Mouse (Mus musculus): ENCODE measurements around the gene Bhlhb9.
A peak's percentile ranks its signal among the peaks of the same experiment; 100 is the strongest.
"Not testable (repeated sequence)": the region's sequence is repeated elsewhere in the genome, so short reads cannot be mapped to it uniquely, and the experiment has no call there.

The Bhlhb9 gene

GRCm38 (mm10) chrX:135797212-135797644, at the start of gene Bhlhb9:
Gene Bhlhb9, plus strand, starts transcription at chrX:135797594.
- DNase-seq (ENCODE audit: low spot score in 2 of 2), result peak; percentile 34 to 48

- DNase-seq (ENCODE audit: low spot score in 2 of 2), result peak; percentile 30 to 43
These were observed 44.6 kb upstream of the Bhlhb9 start for GRCm38 (mm10) chrX:135752832-135753231.

DNA sequence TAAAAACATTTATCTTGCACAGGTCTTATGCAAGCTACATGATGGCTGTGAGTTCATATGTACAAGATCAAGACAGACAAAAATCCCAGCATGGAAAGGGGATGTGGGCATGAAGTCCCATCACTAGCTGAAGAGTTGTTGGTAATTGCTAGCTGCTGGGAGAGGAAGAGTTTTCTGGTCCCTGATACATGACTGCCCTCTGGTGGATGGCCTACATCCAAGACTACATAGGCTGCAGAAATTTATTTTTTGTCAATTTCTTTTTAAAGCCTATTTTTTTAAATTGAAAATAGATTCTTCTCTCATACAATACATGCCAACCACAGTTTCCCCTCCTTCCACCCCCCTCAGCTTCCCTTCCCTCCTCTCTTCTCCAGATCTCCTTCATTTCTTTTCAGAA, 35.7 kb upstream of the Bhlhb9 start:
- DNase-seq (ENCODE audit: low spot score in 2 of 2), result no peak

DNA sequence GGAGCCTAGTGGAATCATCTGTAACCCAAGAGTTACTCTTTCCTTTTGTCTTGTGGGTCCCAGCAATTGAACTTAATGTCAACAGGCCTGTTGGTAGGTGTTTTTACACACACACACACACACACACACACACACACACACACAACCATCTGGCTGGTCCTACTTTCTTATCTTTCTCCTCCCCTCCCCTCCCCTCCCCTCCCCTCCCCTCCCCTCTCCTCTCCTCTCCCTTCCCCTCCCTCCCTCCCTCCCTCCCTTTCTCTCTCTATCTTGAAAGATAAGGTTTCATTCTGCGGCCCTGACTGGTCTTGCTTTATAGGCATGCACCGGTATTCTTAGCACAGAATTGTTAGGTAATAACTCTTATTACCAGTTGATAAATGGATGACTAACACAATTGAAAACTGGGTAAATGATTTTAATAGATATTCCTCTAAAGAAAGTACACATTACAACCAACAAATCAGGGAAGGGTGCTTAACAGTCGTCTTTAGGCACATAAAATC, 29.3 kb upstream of the Bhlhb9 start:
- no peak for DNase-seq (ENCODE audit: low spot score in 2 of 2)

GRCm38 (mm10) chrX:135768565-135768964, 28.8 kb upstream of the Bhlhb9 start:
- DNase-seq (ENCODE audit: low spot score in 2 of 2), result no peak

DNA sequence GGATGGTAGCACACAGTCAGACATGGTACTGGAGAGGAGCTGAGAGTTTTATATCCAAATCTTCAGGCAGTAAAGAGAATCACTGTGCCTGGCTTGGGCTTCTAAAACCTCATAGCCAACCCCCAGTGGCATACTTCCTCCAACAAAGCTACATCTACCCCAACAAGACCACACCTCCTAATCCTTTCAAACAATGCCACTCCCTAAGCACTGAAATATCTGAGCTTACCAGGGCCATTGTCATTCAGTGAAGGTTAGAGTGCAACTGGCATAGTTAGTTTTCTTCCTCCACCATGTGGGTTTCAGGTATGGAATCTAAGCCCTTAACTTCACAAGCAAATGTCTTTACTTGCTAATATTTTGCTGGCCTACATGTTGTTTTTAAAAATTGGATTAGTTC, 5.9 kb upstream of the Bhlhb9 start:
- no peak for DNase-seq (ENCODE audit: low spot score in 2 of 2)

GRCm38 (mm10) chrX:135792326-135792725, 5.1 kb upstream of the Bhlhb9 start:
- DNase-seq (ENCODE audit: low spot score in 2 of 2), result no peak

GRCm38 (mm10) chrX:135795591-135796304, 1.6 kb upstream of the Bhlhb9 start:
- peak in 1 of 2 experiments; percentile 11 for DNase-seq (ENCODE audit: low spot score in 2 of 2)

GRCm38 (mm10) chrX:135796305-135797211, 836 bp upstream of the Bhlhb9 start:
- not testable (repeated sequence) for DNase-seq (ENCODE audit: low spot score in 2 of 2)

GRCm38 (mm10) chrX:135804149-135804548, 6.8 kb downstream of the Bhlhb9 start:
- no peak for DNase-seq (ENCODE audit: low spot score in 2 of 2)

GRCm38 (mm10) chrX:135805780-135806179, 8.4 kb downstream of the Bhlhb9 start:
- DNase-seq (ENCODE audit: low spot score in 2 of 2), result no peak

DNA sequence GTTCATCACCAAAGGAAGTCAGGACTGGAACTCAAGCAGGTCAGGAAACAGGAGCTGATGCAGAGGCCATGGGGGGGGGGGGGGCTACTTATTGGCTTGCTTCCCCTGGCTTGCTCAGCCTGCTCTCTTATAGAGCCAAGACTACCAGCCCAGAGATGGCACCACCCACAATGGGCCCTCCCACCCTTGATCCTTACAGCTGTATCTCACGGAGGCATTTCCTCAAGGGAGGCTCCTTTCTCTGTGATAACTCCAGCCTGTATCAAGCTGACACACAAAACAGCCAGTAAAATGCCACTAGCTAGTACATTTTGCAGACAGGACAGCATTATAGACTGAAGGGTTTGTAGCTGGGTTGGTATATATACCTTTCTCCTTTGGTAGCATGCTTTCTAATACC, 38.5 kb downstream of the Bhlhb9 start:
- not testable (repeated sequence) for DNase-seq (ENCODE audit: low spot score in 2 of 2)

GRCm38 (mm10) chrX:135837896-135838295, 40.5 kb downstream of the Bhlhb9 start:
- no peak for DNase-seq (ENCODE audit: low spot score in 2 of 2)

- not testable (repeated sequence) for DNase-seq (ENCODE audit: low spot score in 2 of 2)
These were observed 41.3 kb downstream of the Bhlhb9 start, which contains the start of gene Gprasp2 for GRCm38 (mm10) chrX:135838521-135839360. Gene Gprasp2, plus strand, starts transcription at chrX:135839034.

DNA sequence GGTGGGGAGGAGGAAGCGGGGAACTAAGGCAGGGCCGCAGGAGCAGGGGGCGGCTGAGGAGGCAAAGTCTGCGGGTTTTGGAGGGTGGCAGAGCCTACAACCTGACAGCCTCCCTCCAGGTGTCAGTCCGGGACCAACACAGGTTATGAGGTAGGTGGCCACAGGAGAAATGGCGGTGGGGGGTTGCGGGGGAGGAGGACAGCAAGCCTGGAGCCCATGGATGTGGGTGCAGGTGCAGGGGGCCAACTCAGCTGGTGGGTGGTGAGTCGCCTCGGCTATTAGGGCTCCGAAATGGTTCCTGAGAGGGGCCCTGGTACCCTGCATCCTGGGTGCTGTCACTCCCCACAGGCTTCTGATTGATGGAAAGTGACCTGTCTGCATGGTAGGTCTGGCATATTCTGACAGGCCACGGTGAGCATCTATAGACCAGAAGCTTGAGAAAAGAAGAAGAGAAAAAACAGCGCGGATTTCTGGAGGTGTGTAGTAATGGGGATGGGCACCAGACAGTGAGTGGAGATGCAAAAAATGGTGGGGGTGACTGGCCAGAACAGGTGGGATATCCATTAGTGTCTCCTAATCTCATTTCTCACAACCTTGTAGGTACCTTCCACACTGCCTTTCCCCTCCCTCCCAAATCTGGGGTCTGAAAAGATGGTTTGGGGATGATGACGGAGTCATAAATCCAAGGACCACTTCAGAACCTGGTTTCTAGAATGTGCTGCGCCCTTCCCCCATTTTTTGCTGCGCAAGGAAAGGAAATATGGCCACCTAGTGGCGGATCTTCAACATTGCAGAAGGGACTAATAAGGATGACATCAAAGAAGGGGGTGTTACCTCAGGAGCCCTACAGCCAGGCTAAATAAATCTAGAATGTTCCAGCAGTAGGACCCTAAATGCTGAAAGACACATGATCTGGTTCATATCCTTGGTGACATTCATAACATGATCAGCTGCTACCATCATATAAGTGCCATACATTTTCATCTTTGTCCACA, 42.3 kb downstream of the Bhlhb9 start:
- peak in 1 of 2 experiments; percentile 3 for DNase-seq (ENCODE audit: low spot score in 2 of 2)

- DNase-seq (ENCODE audit: low spot score in 2 of 2), result not testable (repeated sequence)
These were observed 69.4 kb downstream of the Bhlhb9 start for GRCm38 (mm10) chrX:135866806-135867205.

DNA sequence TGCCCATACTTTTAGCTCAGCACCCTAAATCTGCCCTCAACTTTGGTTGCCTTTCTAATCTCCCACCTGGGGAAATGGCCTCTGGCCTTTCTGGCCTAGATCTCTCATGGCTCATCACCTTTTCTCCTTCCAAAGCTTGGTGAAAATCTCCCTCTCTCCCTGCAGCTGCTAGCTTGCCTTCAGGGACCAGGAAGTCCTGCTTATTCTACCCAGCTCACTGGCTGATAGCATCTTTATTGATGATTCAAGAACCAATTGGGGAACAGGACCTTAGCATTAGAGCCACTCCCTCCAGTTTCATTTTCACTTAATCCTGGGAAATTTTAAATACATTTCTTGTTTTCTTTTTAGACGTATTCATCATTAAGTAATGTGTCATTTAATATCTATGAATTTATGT, 79.3 kb downstream of the Bhlhb9 start:
- no peak for DNase-seq (ENCODE audit: low spot score in 2 of 2)

- no peak for DNase-seq (ENCODE audit: low spot score in 2 of 2)
These were observed 82.2 kb downstream of the Bhlhb9 start for GRCm38 (mm10) chrX:135879626-135880025.

DNA sequence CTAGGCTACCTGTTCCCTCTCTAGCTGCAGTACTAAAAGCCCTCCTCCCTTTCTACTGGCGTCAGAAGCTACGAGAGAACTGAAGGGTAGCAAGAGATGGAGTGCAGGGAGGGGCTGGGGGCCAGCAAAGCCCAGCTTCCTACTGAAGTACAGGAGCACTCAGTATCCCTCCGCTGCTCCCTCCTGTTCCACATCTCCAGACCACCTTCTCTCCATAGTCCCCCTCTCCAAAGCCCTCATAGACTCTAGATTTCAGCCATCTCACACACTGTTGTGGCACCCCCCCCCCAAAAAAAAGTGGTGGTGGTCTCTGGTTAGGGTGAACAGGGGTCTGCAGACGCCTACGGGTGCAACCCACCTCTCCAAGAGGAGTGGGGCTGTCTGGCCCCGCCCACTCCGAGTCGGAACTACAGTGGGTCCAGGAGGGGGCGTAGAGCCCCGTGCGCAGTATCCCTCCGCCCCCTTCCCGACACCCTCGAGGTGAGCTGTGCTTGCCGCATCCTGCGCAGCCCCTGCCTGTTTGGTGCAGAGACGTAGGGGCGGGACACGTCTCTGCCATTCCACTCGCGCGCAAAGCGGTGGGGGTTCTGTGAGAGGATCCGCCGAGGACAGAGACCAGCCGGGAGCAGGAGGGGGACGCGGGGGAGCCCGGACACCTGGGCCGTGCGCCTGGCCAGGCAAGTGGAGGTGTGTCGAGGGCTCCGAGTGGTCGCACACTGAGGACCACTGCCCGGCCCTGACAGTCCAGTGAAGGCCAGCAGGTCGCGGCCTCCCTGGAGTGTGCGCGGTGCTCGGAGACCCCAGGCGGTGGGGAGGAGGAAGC, 88.2 kb downstream of the Bhlhb9 start:
- DNase-seq (ENCODE audit: low spot score in 2 of 2), result peak; percentile 62 to 64

All from spleen, postnatal 36 days (tissue).